17 mouse cellular contexts compared by ENCODE assay signal in the genomic region with DNA sequence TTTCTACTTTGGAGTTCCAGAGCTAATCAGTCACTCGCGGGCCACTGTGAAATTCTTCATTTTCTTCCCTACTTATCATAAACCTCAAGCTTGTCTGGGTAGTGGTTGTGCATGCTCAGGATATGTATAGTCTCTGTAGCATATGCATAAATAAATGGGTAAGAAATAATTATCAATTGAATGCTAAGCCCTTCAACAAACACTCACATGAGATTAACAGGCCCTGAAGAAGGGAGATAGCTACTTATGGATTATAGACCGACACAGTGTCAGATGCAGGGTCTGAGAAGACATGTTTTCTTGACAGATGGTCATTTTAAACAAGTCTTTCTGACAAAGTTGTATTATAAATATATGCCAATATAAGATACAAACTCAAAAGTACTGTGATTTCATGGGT.
"Had no signal": no experiment of that assay in that cellular context is flagged by ENCODE, and none has a peak within 500 bp of the region (broad histone marks: within the 10 kb centered on the region; RNA-seq: fewer than 3 reads in every experiment).

No protein-coding gene starts in this region.

- ATAC-seq: liver, embryonic 12.5 days had no signal

- H3K4me3 ChIP-seq: limb, embryonic 15.5 days; liver, embryonic 12.5 days; myocyte; neural tube, embryonic 13.5 days; neural tube, embryonic 15.5 days; stomach, embryonic 15.5 days had no signal

- H3K27ac ChIP-seq: limb, embryonic 15.5 days; liver, embryonic 12.5 days; liver, embryonic 14.5 days; neural tube, embryonic 13.5 days; neural tube, embryonic 15.5 days; stomach, embryonic 15.5 days; stomach, postnatal 0 days had no signal

- H3K4me2 ChIP-seq: limb, embryonic 15.5 days; liver, embryonic 12.5 days; lung, embryonic 14.5 days; neural tube, embryonic 13.5 days; neural tube, embryonic 15.5 days; stomach, embryonic 15.5 days had no signal

- DNase-seq: lung, adult 18-20 months; lung, embryonic 14.5 days; lung, postnatal 10 days; lung, postnatal 4 days; right cerebral cortex, adult 18-20 months; right cerebral cortex, postnatal 14 days; thymus, adult 2 months; thymus, postnatal 25 days; thymus, postnatal 4 days had no signal

- H3K9ac ChIP-seq: limb, embryonic 15.5 days; liver, embryonic 12.5 days; liver, embryonic 14.5 days; lung, embryonic 14.5 days; neural tube, embryonic 13.5 days; neural tube, embryonic 15.5 days; stomach, embryonic 15.5 days had no signal

- H3K9me3 ChIP-seq: limb, embryonic 15.5 days; liver, embryonic 12.5 days; neural tube, embryonic 13.5 days; neural tube, embryonic 15.5 days; stomach, embryonic 15.5 days had no signal

- H3K27me3 ChIP-seq: limb, embryonic 15.5 days; liver, embryonic 12.5 days; neural tube, embryonic 13.5 days; neural tube, embryonic 15.5 days; stomach, embryonic 15.5 days had no signal

- H3K4me1 ChIP-seq: limb, embryonic 15.5 days; liver, embryonic 12.5 days; neural tube, embryonic 13.5 days; neural tube, embryonic 15.5 days; stomach, embryonic 15.5 days had no signal

- H3K36me3 ChIP-seq: limb, embryonic 15.5 days; liver, embryonic 12.5 days; neural tube, embryonic 13.5 days; neural tube, embryonic 15.5 days; stomach, embryonic 15.5 days had no signal
